Mouse (Mus musculus) hindbrain, postnatal 0 days (tissue): Measurements from ENCODE around the gene Arhgef10l. TPM values are rescaled to one million over a fixed set of nuclear protein-coding genes. Genes with fewer than 3 reads are reported as not detected.
"Not testable (repeated sequence)": the region's sequence is repeated elsewhere in the genome, so short reads cannot be mapped to it uniquely, and the experiment has no call there.

Experiments
- ATAC-seq: fragments of 200-750 bp; cut with Nextera tagmentation; 2 replicates; pipeline ENCODE4 v1.8.0; 2017; ENCODE audit warnings: mild to moderate bottlenecking, moderate TSS enrichment, moderate library complexity
- DNase-seq: peaks from one replicate; pipeline ENCODE4 v3.0.0-alpha.2; 2015; ENCODE audit warnings: low spot score
- H3K27ac ChIP-seq: fragments of 300-500 bp; sonication (generic); 2 replicates; pipeline ENCODE4 v1.5.1; 2014; ENCODE audit warnings: mild to moderate bottlenecking
- H3K27me3 ChIP-seq: fragments of 300-500 bp; sonication (generic); 2 replicates; pipeline ENCODE4 v1.6.1; 2014; ENCODE audit warnings: low read length, mixed read lengths; ENCODE audit not compliant: insufficient read depth
- H3K36me3 ChIP-seq: fragments of 300-500 bp; sonication (generic); 2 replicates; pipeline ENCODE4 v1.6.1; 2014; ENCODE audit warnings: low read length, mixed read lengths; ENCODE audit not compliant: insufficient read depth
- H3K4me1 ChIP-seq: fragments of 300-500 bp; sonication (generic); 2 replicates; pipeline ENCODE4 v1.6.1; 2014; ENCODE audit warnings: antibody characterized with exemption, low read length, mixed read lengths; ENCODE audit not compliant: insufficient read depth
- H3K4me2 ChIP-seq: fragments of 300-500 bp; sonication (generic); 2 replicates; pipeline ENCODE4 v1.6.1; 2014; ENCODE audit warnings: low read depth, mild to moderate bottlenecking, low read length, moderate library complexity, mixed read lengths
- H3K4me3 ChIP-seq: fragments of 300-500 bp; sonication (generic); 2 replicates; pipeline ENCODE4 v1.5.1; 2014; ENCODE audit warnings: low read length
- H3K9ac ChIP-seq: fragments of 300-500 bp; sonication (generic); replicated peaks from 2 replicates; pipeline ENCODE4 v1.6.1; 2014; ENCODE audit warnings: mild to moderate bottlenecking, low read length, moderate library complexity, mixed read lengths
- H3K9me3 ChIP-seq: fragments of 300-500 bp; sonication (generic); 2 replicates; pipeline ENCODE4 v1.6.1; 2016; ENCODE audit warnings: low read length, mixed read lengths
- CTCF ChIP-seq: IDR thresholded peaks from 2 replicates; pipeline ENCODE4 v1.5.1; 2016; ENCODE audit warnings: antibody characterized with exemption, control low read depth, low read depth
- WGBS: fragments of 180-500 bp; shearing (Covaris S2); extraction: QIAGEN DNeasy Blood & Tissue Kit; methylation state at CpG from one replicate; pipeline ENCODE4 v1.1.7; 2014; 5-methylcytosine and 5-hydroxymethylcytosine counted together
- polyA plus RNA-seq: library from polyadenylated mRNA; unstranded; fragments of >200 nt; fragmentation: Nextera tagmentation; extraction: Ambion mirVana; gene quantifications from 2 replicates; pipeline ENCODE4 v1.2.1, GENCODE M21; 2015
- total RNA-seq: library from RNA; depleted of rRNA; stranded (reverse); fragments of >200 nt; gene quantifications from 2 replicates; pipeline ENCODE4 v1.2.3, GENCODE M21; 2014

Arhgef10l gene
- total and polyA plus RNA-seq, 2 experiments from 2014 or later: 22.5 to 79.2 TPM

GRCm38 (mm10) chr4:140581341-140581729, 84.5 kb downstream of the Arhgef10l start:
- Histone ChIP-seq H3K4me1 (peaks cover 19% of the 10 kb centered on the region), H3K4me2 (no peak overlapping the region), H3K9me3 (no peaks in the 10 kb centered on the region), H3K27ac (peak overlapping the region; percentile 45; the same call in 1 of the 2 replicates), H3K36me3 (peaks cover 28% of the 10 kb centered on the region; the same call in 1 of the 2 replicates), H3K4me3 (no peak overlapping the region), H3K9ac (no peak overlapping the region), H3K27me3 (no peaks in the 10 kb centered on the region)
- ATAC-seq (no peak; the same call in 1 of the 2 replicates), DNase-seq (peak; percentile 33)
- no peak for TF ChIP-seq CTCF
- 57% methylated on average over 16 of the region's 16 CpGs for WGBS

GRCm38 (mm10) chr4:140580866-140581265, 84.9 kb downstream of the Arhgef10l start:
- ATAC-seq: no peak
- Histone ChIP-seq H3K36me3 (peaks cover 31% of the 10 kb centered on the region; the same call in 1 of the 2 replicates), H3K4me2 (no peak overlapping the region), H3K27ac (peak overlapping the region; percentile 45; the same call in 1 of the 2 replicates), H3K9ac (no peak overlapping the region), H3K27me3 (no peaks in the 10 kb centered on the region), H3K4me1 (peaks cover 19% of the 10 kb centered on the region), H3K4me3 (no peak overlapping the region), H3K9me3 (no peaks in the 10 kb centered on the region)
- DNase-seq: peak; percentile 33
- TF ChIP-seq CTCF: no peak
- WGBS: 81% methylated on average over 4 of the region's 4 CpGs

DNA sequence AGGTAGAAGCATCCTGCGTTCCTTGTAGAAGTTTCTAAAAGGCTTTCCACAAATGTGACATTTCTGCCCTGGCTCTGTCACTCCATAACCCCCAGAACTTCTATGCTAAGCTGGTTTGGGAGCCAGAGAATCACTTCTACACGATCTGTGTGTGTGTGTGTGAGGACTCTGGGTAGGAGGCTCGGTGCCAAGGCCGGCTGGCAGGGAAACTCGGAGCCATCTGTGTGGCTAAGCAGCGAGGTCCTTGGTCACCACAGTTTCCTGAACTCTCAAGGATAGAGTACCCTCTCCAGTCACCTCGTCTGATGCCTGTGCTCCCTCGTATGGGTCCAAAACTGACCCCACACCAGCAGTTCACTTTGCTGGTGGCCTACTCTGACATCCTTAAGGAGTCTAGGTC, 86.2 kb downstream of the Arhgef10l start:
- Histone ChIP-seq H3K4me2 (no peak overlapping the region), H3K27ac (peak overlapping the region; percentile 36; the same call in 1 of the 2 replicates), H3K9ac (no peak overlapping the region), H3K36me3 (peaks cover 31% of the 10 kb centered on the region; the same call in 1 of the 2 replicates), H3K9me3 (no peaks in the 10 kb centered on the region), H3K4me3 (no peak overlapping the region), H3K27me3 (no peaks in the 10 kb centered on the region), H3K4me1 (peaks cover 19% of the 10 kb centered on the region)
- ATAC-seq: peak; percentile 11; the same call in 1 of the 2 replicates
- DNase-seq: peak; percentile 79
- no peak for TF ChIP-seq CTCF
- 60% methylated on average over 8 of the region's 8 CpGs for WGBS

GRCm38 (mm10) chr4:140579149-140579548, 86.7 kb downstream of the Arhgef10l start:
- ATAC-seq (no peak), DNase-seq (peak; percentile 7)
- peaks cover 33% of the 10 kb centered on the region; the same call in 1 of the 2 replicates for H3K36me3 ChIP-seq
- H3K9me3 ChIP-seq: no peaks in the 10 kb centered on the region
- no peak overlapping the region for H3K9ac ChIP-seq
- no peak overlapping the region for H3K4me2 ChIP-seq
- H3K27me3 ChIP-seq: no peaks in the 10 kb centered on the region
- TF ChIP-seq CTCF: no peak
- peak overlapping the region; percentile 36; the same call in 1 of the 2 replicates for H3K27ac ChIP-seq
- WGBS: 82% methylated on average over 13 of the region's 13 CpGs
- H3K4me3 ChIP-seq: no peak overlapping the region
- H3K4me1 ChIP-seq: peaks cover 19% of the 10 kb centered on the region

GRCm38 (mm10) chr4:140576628-140577027, 89.2 kb downstream of the Arhgef10l start:
- Histone ChIP-seq H3K4me2 (no peak overlapping the region), H3K9ac (no peak overlapping the region), H3K4me3 (no peak overlapping the region), H3K27me3 (no peaks in the 10 kb centered on the region), H3K4me1 (peaks cover 11% of the 10 kb centered on the region), H3K36me3 (peaks cover 51% of the 10 kb centered on the region), H3K27ac (no peak overlapping the region), H3K9me3 (no peaks in the 10 kb centered on the region)
- 97% methylated on average over 16 of the region's 16 CpGs for WGBS
- DNase-seq (no peak), ATAC-seq (no peak)
- no peak for TF ChIP-seq CTCF

GRCm38 (mm10) chr4:140574863-140575262, 90.9 kb downstream of the Arhgef10l start:
- 78% methylated on average over 7 of the region's 7 CpGs for WGBS
- not testable (repeated sequence) for ATAC-seq
- peak; percentile 54 for TF ChIP-seq CTCF

DNA sequence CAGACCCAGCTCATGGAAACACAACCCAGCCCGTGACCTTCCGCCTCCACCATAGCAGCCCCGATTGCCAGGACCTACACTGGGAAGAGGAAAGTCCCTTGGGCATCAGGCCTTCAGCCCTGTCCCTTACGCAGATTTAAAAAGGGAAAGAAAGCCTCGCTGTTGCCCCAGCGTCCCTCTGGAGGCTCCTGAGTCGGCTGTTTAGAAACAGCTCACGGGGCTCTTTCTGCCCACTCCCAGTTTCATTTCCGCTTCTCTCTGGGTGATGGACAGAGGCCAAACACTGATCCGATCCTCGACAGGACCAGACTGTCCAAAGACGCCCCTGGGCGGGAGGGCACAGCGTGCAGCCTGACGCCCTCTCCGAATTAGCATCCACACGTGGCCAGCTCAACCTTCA, 93.4 kb downstream of the Arhgef10l start:
- Histone ChIP-seq H3K4me2 (no peak overlapping the region), H3K4me1 (no peaks in the 10 kb centered on the region), H3K27ac (no peak overlapping the region), H3K4me3 (no peak overlapping the region), H3K36me3 (peaks cover 61% of the 10 kb centered on the region), H3K9ac (no peak overlapping the region), H3K27me3 (no peaks in the 10 kb centered on the region), H3K9me3 (no peaks in the 10 kb centered on the region)
- WGBS: 70% methylated on average over 17 of the region's 17 CpGs
- TF ChIP-seq CTCF: no peak
- peak; percentile 27 for DNase-seq
- no peak for ATAC-seq

More at GRCm38 (mm10) chr4:140574863-140575262, 90.9 kb downstream of the Arhgef10l start:
- H3K4me1 ChIP-seq, H3K4me2 ChIP-seq, H3K4me3 ChIP-seq, H3K27me3 ChIP-seq, H3K9me3 ChIP-seq, H3K27ac ChIP-seq, H3K9ac ChIP-seq: not testable (repeated sequence)
- H3K36me3 ChIP-seq: peaks cover 47% of the 10 kb centered on the region
- DNase-seq: peak; percentile 26
